Mouse (Mus musculus) activated CD4-positive, CD25-positive, alpha-beta regulatory T cell, adult 4 months (primary cell): Measurements from ENCODE around the gene Slc31a1. TPM values are rescaled to one million over a fixed set of nuclear protein-coding genes. Genes with fewer than 3 reads are reported as not detected.

ENCODE experiments used
- ATAC-seq: one replicate; pipeline ENCODE4 v1.8.0; 2017
- polyA plus RNA-seq, 2 experiments: library from polyadenylated mRNA; unstranded; fragments of 100-300 nt; shearing (Covaris generic); gene quantifications; one replicate each; pipeline ENCODE4 v1.2.1; 2017

Gene Slc31a1
- polyA plus RNA-seq, 2 experiments from 2014 or later, result 9.7 to 11.0 TPM

- ATAC-seq, result peak; percentile 21
Observed at GRCm38 (mm10) chr4:62407730-62408582, 47.4 kb downstream of the Slc31a1 start.

DNA sequence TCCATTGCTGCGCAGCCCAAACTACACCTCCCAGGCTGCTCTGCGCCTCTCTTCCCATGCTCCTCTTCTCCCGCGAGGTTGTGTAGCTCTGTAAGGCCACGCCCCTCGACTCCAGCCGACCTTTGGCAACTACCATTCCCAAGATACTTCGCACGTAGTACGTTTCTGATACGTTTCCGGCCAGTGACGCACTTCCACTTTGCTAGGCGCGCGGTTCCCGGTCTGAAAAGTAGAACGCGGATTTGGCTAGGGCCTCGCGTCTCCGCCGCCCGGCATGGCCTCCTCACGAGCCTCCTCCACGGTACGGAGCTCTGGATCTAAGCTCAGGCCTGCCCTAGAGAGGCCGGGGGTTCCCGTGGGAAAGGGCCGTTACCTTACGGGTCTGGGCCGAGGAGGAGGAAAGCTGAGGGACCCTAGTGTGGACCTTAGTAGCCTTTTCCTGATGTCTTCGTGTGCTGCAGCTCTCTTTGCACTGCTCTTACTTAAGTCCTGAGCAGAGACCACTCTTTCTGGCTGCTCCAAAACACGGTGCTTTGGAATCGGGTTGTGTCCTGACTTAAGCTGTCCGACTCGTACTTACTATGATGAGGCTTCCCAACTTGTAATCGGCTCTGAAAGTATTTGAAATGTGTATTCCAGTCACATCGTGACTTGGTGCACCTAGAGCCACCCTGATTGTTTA lies 48.2 kb downstream of the Slc31a1 start, which contains the start of the genes Cdc26 and Prpf4:
Gene Cdc26, minus strand, starts transcription at position 42 of the 682 bp plus-strand sequence.
Gene Prpf4, plus strand, starts transcription at position 197 of the 682 bp plus-strand sequence.
- peak; percentile 97 for ATAC-seq

- ATAC-seq, result no peak
Observed at GRCm38 (mm10) chr4:62409615-62410014, 49.1 kb downstream of the Slc31a1 start.

DNA sequence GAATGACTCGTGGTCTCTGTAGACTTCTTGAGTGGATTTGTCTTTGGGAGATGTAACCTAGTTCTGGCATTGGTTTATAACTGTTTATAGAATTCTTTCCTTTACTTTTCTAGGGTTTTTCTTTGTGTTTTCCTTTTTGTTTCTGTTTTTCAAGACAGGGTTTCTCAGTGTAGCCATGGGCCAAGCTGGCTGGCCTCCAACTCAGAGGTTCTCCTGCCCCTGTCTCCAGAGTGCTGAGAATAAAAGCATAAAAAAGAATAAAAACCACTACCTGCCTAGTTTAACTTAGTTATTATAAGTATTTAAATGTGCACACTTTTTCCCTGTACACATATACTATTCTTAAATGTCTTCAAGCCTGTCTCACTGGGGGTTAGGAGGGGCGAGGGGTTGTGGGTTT lies 49.8 kb downstream of the Slc31a1 start:
- ATAC-seq, result no peak

DNA sequence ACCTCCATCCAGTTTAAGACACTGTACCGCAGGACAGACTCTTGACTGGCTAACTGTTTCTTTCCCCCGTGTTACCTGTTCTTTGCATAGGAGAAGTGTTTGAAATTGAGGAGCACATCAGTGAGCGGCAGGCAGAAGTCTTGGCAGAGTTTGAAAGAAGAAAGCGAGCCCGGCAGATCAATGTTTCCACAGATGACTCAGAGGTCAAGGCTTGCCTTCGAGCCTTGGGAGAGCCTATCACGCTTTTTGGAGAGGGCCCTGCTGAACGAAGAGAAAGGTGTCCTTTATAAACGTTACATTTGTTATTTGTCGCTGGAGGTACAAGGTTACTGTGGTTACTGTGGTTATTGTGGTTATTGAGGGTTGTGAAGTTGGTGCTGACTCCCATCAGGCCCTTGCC lies 51.1 kb downstream of the Slc31a1 start:
- no peak for ATAC-seq

GRCm38 (mm10) chr4:62418448-62418847 lies 57.9 kb downstream of the Slc31a1 start:
- ATAC-seq, result no peak

DNA sequence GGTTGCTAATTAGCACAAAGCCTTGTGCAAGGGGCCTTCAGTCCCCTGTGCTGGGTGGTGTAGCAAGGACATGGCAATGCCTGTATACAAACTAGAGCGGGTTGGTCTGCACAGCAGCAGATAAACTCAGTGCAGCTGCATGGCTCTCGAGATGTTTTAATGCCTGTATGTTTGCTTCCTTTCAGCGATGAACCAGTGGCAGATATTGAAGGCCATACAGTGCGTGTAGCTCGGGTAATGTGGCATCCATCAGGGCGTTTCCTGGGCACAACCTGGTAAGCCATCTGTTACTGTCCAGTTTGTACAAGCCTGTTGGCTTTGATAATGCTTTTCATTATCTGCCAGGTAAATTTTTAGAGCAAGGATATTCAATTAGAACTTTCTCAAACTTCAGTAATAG lies 58.6 kb downstream of the Slc31a1 start:
- ATAC-seq, result no peak

GRCm38 (mm10) chr4:62425891-62426290 lies 65.4 kb downstream of the Slc31a1 start:
- no peak for ATAC-seq

GRCm38 (mm10) chr4:62427978-62428758 lies 67.6 kb downstream of the Slc31a1 start:
- ATAC-seq, result no peak

- no peak for ATAC-seq
Observed at GRCm38 (mm10) chr4:62429616-62430015, 69.1 kb downstream of the Slc31a1 start.

GRCm38 (mm10) chr4:62430678-62431077 lies 70.2 kb downstream of the Slc31a1 start:
- no peak for ATAC-seq

DNA sequence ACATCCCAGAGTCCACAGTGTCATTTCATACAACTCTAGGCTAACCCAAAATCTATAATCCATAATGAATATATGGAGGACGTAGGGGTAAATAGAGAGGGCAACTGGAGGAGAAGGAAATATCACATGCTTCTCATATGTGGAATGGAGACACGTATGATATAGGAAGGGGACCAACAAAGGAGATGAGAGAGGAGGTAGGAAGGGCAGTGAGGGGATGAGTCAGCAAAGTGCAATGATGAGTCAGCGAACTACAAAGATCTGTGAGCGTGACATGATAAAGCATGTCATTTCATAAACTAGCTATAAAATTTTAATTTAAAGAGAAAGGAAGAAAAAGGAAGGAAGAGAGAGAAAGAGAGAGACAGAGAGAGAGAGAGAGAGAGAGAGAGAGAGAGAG lies 71.0 kb downstream of the Slc31a1 start:
- no peak for ATAC-seq

DNA sequence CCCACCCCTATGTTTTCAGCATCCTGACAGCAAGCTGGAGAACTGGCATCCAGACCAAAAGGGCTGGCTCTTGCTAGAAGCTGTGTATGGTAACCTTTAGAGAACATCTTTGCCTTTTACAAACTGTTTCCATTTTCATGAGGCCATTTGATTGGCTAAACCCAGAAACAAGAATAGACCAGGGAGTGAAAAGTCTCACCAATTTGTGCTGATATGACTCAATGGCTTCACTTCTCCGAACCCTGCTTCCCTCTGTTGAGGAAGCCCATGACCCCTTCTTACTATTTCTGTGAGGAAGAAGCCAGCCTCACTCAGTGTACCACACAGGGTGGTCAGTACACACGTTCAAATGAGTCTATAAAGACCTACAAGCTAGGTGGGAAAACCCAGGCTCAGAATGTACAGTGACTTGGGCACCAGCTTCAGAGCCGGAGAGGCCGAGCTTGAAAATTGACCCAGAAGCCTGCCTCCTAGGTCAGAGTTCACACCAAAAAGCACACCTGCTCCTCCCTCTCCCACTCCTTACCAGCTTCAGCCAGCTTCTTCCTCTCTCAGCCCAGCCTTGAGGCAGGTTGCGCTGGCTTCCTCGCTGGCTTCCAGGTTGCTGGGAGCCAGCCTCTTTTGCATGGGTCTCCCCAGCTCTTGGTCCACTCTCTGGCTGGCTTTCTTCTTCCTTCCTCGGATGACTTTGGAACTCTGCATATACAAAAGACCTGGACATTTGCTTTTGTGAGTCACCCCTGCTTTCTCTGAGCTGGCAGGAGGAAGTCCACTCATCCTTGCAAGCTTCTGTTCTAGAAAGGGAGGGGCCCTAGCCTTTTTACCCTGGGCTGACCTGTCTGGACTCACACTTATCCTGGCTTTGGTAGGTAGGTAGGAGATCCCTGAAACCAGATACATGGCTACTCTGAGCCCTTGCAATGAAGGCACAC lies 73.7 kb downstream of the Slc31a1 start:
- ATAC-seq, result no peak

DNA sequence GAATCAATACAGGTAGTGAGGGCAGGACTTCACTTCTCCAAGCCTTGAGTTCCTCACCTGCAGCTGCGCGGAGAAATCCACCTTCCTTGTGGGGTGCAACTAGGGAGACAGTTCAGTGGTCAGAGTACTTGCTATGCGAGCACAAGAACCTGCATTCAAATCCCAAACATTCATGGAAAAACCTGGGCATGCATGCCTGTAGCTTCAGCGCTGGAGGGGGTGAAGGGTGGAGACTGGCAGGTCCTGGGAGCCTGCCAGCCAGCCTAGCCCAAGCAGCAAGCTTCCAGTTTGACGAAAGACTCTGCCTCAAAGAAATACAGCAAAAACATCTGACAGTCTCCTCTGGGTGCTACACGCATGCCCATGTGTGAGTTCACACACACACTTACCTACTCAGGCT lies 74.6 kb downstream of the Slc31a1 start, which contains the start of gene Rnf183:
Gene Rnf183, minus strand, starts transcription at position 172 of the 400 bp plus-strand sequence.
- no peak for ATAC-seq

- ATAC-seq, result no peak
Observed at GRCm38 (mm10) chr4:62437256-62437778, 76.8 kb downstream of the Slc31a1 start.

DNA sequence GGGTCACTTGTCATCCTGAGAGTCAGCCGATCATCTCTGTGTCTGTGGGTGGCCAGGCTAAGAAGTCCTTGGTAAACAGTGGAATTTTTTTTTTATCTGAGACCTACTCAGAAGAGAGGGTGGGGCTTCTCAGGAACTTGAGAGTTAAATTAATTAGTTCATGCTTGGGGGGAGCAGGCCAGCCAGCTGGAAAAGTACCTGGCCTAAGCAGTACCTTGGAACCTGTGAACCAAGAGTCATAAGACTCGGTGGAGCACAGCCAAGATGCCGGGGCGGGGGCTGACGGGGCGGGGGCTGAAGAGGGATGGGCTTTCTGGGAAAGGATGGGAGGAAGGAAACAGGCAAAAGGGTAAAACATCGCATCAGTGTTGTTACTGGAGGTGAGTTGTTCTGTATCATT lies 77.3 kb downstream of the Slc31a1 start:
- ATAC-seq, result no peak

DNA sequence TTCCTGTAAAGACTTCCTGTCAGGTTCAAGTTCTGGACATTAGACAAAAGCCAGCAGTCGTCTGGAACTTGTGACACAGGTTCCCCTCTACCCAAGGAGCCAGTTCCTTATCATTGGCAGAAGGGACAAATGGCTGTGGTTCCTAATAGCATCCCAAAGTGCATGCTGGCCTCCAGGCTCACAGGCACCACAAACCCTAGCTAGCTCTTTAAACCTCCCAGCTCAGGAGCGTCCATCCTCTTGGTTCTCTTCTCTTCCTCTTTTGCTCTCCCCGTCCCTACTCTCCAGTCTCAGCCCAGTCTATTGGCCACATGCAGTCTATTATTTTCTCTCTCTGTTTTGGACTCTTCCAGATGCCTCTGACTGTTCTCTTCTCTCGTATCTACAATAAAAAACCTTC lies 79.3 kb downstream of the Slc31a1 start:
- no peak for ATAC-seq

- no peak for ATAC-seq
Observed at GRCm38 (mm10) chr4:62440544-62440943, 80.0 kb downstream of the Slc31a1 start.

- ATAC-seq, result no peak
Observed at GRCm38 (mm10) chr4:62440986-62441385, 80.5 kb downstream of the Slc31a1 start.
